Mouse (Mus musculus) heart, embryonic 10.5 days (tissue): ENCODE data around the gene Cep290. TPM values are rescaled to one million over a fixed set of nuclear protein-coding genes. Genes with fewer than 3 reads are reported as not detected.

Experiments used
- DNase-seq: peaks from one replicate; pipeline ENCODE4 v3.0.0-alpha.2; 2017; ENCODE audit warnings: low spot score
- H3K27ac ChIP-seq: fragments of 300-500 bp; sonication (generic); 2 replicates; pipeline ENCODE4 v1.5.1; 2016; ENCODE audit warnings: mild to moderate bottlenecking
- H3K27me3 ChIP-seq: fragments of 300-500 bp; sonication (generic); 2 replicates; pipeline ENCODE4 v1.6.1; 2016; ENCODE audit warnings: mild to moderate bottlenecking; ENCODE audit not compliant: poor library complexity, insufficient read depth, severe bottlenecking
- H3K36me3 ChIP-seq: fragments of 300-500 bp; sonication (generic); 2 replicates; pipeline ENCODE4 v1.6.1; 2016; ENCODE audit warnings: mild to moderate bottlenecking, moderate library complexity
- H3K4me1 ChIP-seq: fragments of 300-500 bp; sonication (generic); 2 replicates; pipeline ENCODE4 v1.6.1; 2016; ENCODE audit warnings: mild to moderate bottlenecking
- H3K4me3 ChIP-seq: fragments of 300-500 bp; sonication (generic); 2 replicates; pipeline ENCODE4 v1.5.1; 2016; ENCODE audit warnings: mild to moderate bottlenecking, moderate library complexity
- H3K9me3 ChIP-seq: fragments of 300-500 bp; sonication (generic); 2 replicates; pipeline ENCODE4 v1.6.1; 2016; ENCODE audit warnings: mild to moderate bottlenecking, moderate library complexity
- WGBS: fragments of 180-500 bp; shearing (Covaris S2); methylation state at CpG from one replicate; pipeline ENCODE4 v1.1.7; 2016; 5-methylcytosine and 5-hydroxymethylcytosine counted together
- polyA plus RNA-seq: library from polyadenylated mRNA; unstranded; fragments of >200 nt; fragmentation: Nextera tagmentation; extraction: Ambion mirVana; gene quantifications from 2 replicates; pipeline ENCODE4 v1.2.1, GENCODE M21; 2016

Cep290 gene
- 3.1 and 4.5 TPM in 2 replicates for polyA plus RNA-seq

GRCm38 (mm10) chr10:100487097-100487978 is at the start of gene Cep290, which contains the start of gene Tmtc3:
Gene Cep290 (plus strand): TSS chr10:100487558.
Gene Tmtc3 (minus strand): TSS chr10:100487350.
- Histone ChIP-seq H3K27me3 (no peaks in the 10 kb centered on the region), H3K9me3 (no peaks in the 10 kb centered on the region), H3K4me3 (peak within 1 kb of the TSS; percentile 82), H3K27ac (peak within 1 kb of the TSS; percentile 89), H3K36me3 (no peaks in the 10 kb centered on the region; the same call in 1 of the 2 replicates), H3K4me1 (0 out of 2 replicates have a peak, but pooled peaks cover 4% of the 10 kb centered on the region)
- peak; percentile 98 for DNase-seq
- under 1% methylated on average over 63 of the region's 63 CpGs for WGBS

GRCm38 (mm10) chr10:100449394-100449793 is 38.0 kb upstream of the Cep290 start:
- H3K27me3 ChIP-seq = no peaks in the 10 kb centered on the region
- DNase-seq = no peak
- H3K36me3 ChIP-seq = peaks cover 15% of the 10 kb centered on the region
- no peak overlapping the region for H3K27ac ChIP-seq
- no peak overlapping the region for H3K4me3 ChIP-seq
- H3K9me3 ChIP-seq = no peaks in the 10 kb centered on the region
- H3K4me1 ChIP-seq = no peaks in the 10 kb centered on the region

- Histone ChIP-seq H3K9me3 (no peaks in the 10 kb centered on the region), H3K4me1 (no peaks in the 10 kb centered on the region), H3K36me3 (peaks cover 21% of the 10 kb centered on the region), H3K27me3 (no peaks in the 10 kb centered on the region), H3K4me3 (no peak overlapping the region), H3K27ac (no peak overlapping the region)
- no peak for DNase-seq
Measured at GRCm38 (mm10) chr10:100460515-100460914, 26.8 kb upstream of the Cep290 start.

GRCm38 (mm10) chr10:100475040-100475439 is 12.3 kb upstream of the Cep290 start:
- WGBS = 49% methylated on average over 3 of the region's 3 CpGs
- H3K27ac ChIP-seq = no peak overlapping the region
- no peak overlapping the region for H3K4me3 ChIP-seq
- H3K9me3 ChIP-seq = no peaks in the 10 kb centered on the region
- H3K27me3 ChIP-seq = no peaks in the 10 kb centered on the region
- no peak for DNase-seq
- H3K4me1 ChIP-seq = no peaks in the 10 kb centered on the region
- peaks cover 29% of the 10 kb centered on the region for H3K36me3 ChIP-seq

- Histone ChIP-seq H3K27me3 (no peaks in the 10 kb centered on the region), H3K27ac (no peak overlapping the region), H3K4me1 (no peaks in the 10 kb centered on the region), H3K9me3 (no peaks in the 10 kb centered on the region), H3K4me3 (no peak overlapping the region), H3K36me3 (peaks cover 14% of the 10 kb centered on the region; the same call in 1 of the 2 replicates)
- no peak for DNase-seq
- WGBS = 92% methylated on average over 3 of the region's 3 CpGs
Measured at GRCm38 (mm10) chr10:100479538-100479937, 7.8 kb upstream of the Cep290 start.

- Histone ChIP-seq H3K4me1 (0 out of 2 replicates have a peak, but pooled peaks cover 4% of the 10 kb centered on the region), H3K27ac (peak overlapping the region; percentile 89), H3K36me3 (no peaks in the 10 kb centered on the region), H3K4me3 (peak overlapping the region; percentile 82), H3K27me3 (no peaks in the 10 kb centered on the region), H3K9me3 (no peaks in the 10 kb centered on the region)
- peak; percentile 77 for DNase-seq
- 1% methylated on average over 13 of the region's 13 CpGs for WGBS
Measured at GRCm38 (mm10) chr10:100486701-100487096, 659 bp upstream of the Cep290 start.

- Histone ChIP-seq H3K36me3 (peaks cover 15% of the 10 kb centered on the region; the same call in 1 of the 2 replicates), H3K4me1 (no peaks in the 10 kb centered on the region), H3K4me3 (no peak overlapping the region), H3K27me3 (no peaks in the 10 kb centered on the region), H3K9me3 (no peaks in the 10 kb centered on the region), H3K27ac (no peak overlapping the region)
- no peak for DNase-seq
- WGBS = 89% methylated on average over 7 of the region's 7 CpGs
Measured at GRCm38 (mm10) chr10:100491916-100492315, 4.6 kb downstream of the Cep290 start.

GRCm38 (mm10) chr10:100498309-100498708 is 11.0 kb downstream of the Cep290 start:
- no peak overlapping the region for H3K4me3 ChIP-seq
- no peaks in the 10 kb centered on the region for H3K9me3 ChIP-seq
- 57% methylated on average over 3 of the region's 3 CpGs for WGBS
- H3K4me1 ChIP-seq = no peaks in the 10 kb centered on the region
- H3K27ac ChIP-seq = no peak overlapping the region
- H3K36me3 ChIP-seq = peaks cover 20% of the 10 kb centered on the region; the same call in 1 of the 2 replicates
- H3K27me3 ChIP-seq = no peaks in the 10 kb centered on the region
- DNase-seq = no peak

- Histone ChIP-seq H3K27ac (no peak overlapping the region), H3K9me3 (no peaks in the 10 kb centered on the region), H3K4me3 (no peak overlapping the region), H3K4me1 (no peaks in the 10 kb centered on the region), H3K27me3 (no peaks in the 10 kb centered on the region), H3K36me3 (peaks cover 5% of the 10 kb centered on the region; the same call in 1 of the 2 replicates)
- no peak for DNase-seq
- 91% methylated on average over 1 of the region's 1 CpGs for WGBS
Measured at GRCm38 (mm10) chr10:100508170-100508569, 20.8 kb downstream of the Cep290 start.

- H3K9me3 ChIP-seq = no peaks in the 10 kb centered on the region
- 88% methylated on average over 4 of the region's 4 CpGs for WGBS
- H3K27ac ChIP-seq = no peak overlapping the region
- no peak for DNase-seq
- peaks cover 11% of the 10 kb centered on the region for H3K36me3 ChIP-seq
- no peak overlapping the region for H3K4me3 ChIP-seq
- no peaks in the 10 kb centered on the region for H3K4me1 ChIP-seq
- no peaks in the 10 kb centered on the region for H3K27me3 ChIP-seq
Measured at GRCm38 (mm10) chr10:100521617-100522016, 34.3 kb downstream of the Cep290 start.

- no peak overlapping the region for H3K4me3 ChIP-seq
- no peak overlapping the region for H3K27ac ChIP-seq
- no peaks in the 10 kb centered on the region for H3K27me3 ChIP-seq
- 93% methylated on average over 9 of the region's 9 CpGs for WGBS
- DNase-seq = no peak
- no peaks in the 10 kb centered on the region for H3K9me3 ChIP-seq
- H3K4me1 ChIP-seq = no peaks in the 10 kb centered on the region
- H3K36me3 ChIP-seq = peaks cover 11% of the 10 kb centered on the region
Measured at GRCm38 (mm10) chr10:100522330-100522729, 35.0 kb downstream of the Cep290 start.

- Histone ChIP-seq H3K9me3 (no peaks in the 10 kb centered on the region), H3K27ac (no peak overlapping the region), H3K36me3 (peaks cover 9% of the 10 kb centered on the region), H3K4me3 (no peak overlapping the region), H3K27me3 (no peaks in the 10 kb centered on the region), H3K4me1 (no peaks in the 10 kb centered on the region)
- no peak for DNase-seq
- 79% methylated on average over 9 of the region's 9 CpGs for WGBS
Measured at GRCm38 (mm10) chr10:100524499-100525390, 37.4 kb downstream of the Cep290 start.
